In the genomic region with DNA sequence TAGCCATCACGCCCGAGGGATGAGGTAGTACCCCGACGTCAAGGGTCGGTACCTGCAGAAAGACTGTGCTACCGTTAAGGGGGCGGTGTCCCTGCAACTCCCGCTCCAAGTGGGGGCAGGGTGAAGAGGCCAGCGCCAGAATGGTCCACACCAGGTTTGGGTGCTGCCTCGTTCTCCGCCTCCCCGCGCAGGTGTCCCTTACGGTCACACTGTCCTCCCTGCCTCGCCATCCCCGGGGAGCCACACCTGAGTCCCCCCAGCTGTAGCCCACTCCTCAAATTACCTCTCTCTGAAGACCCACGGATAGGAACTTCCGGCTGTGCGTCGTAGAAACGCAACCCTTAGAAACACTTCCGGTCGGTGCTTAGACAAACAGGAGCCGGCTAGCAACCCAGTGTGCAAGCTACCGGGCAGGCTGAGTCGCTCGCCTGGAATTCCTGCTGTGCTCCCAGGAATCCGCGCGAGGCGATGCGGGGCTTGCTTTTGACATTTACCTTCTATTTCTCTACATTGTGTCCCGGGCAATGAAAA, we compare ENCODE assay signal across 8 mouse cellular contexts. TPM values are rescaled to one million over a fixed set of nuclear protein-coding genes. Genes with fewer than 3 reads are reported as not detected.
DNase-seq lines count a peak whose midpoint lies in the region; ATAC-seq and TF ChIP-seq lines count a peak whose summit lies in the region.

A gene (minus strand): TSS at position 343 of the 531 bp plus-strand sequence.

- ATAC-seq in heart, embryonic 12.5 days (ENCODE audit: insufficient number of reproducible peaks, low FRiP score), result peak; percentile 85
- peak; percentile 81 for ATAC-seq in kidney, postnatal 0 days (replicated peaks; ENCODE audit: low FRiP score, low read depth)
- peak; percentile 84 for ATAC-seq in liver, embryonic 12.5 days
- ATAC-seq in stomach, embryonic 15.5 days (ENCODE audit: insufficient read depth, low FRiP score, low read depth), result peak; percentile 86

- no peaks in the 10 kb centered on the region for H3K27me3 ChIP-seq in erythroblast, embryonic 14.5 days (ENCODE audit: control insufficient read depth)
- no peaks in the 10 kb centered on the region for H3K27me3 ChIP-seq in heart, embryonic 12.5 days (replicated peaks)
- H3K27me3 ChIP-seq in kidney, postnatal 0 days (ENCODE audit: insufficient read depth, low read length), result no peaks in the 10 kb centered on the region
- H3K27me3 ChIP-seq in liver, embryonic 12.5 days (replicated peaks), result peaks cover 6% of the 10 kb centered on the region; the same call in 1 of the 2 replicates
- no peaks in the 10 kb centered on the region for H3K27me3 ChIP-seq in stomach, embryonic 15.5 days (replicated peaks)

- peaks cover 41% of the 10 kb centered on the region for H3K36me3 ChIP-seq in erythroblast, embryonic 14.5 days (ENCODE audit: control insufficient read depth)
- H3K36me3 ChIP-seq in heart, embryonic 12.5 days, result peaks cover 36% of the 10 kb centered on the region
- H3K36me3 ChIP-seq in kidney, postnatal 0 days (ENCODE audit: insufficient read depth, low read length), result peaks cover 26% of the 10 kb centered on the region
- H3K36me3 ChIP-seq in liver, embryonic 12.5 days, result peaks cover 39% of the 10 kb centered on the region
- peaks cover 19% of the 10 kb centered on the region; the same call in 1 of the 2 replicates for H3K36me3 ChIP-seq in stomach, embryonic 15.5 days

- H3K4me2 ChIP-seq in heart, embryonic 12.5 days, result peak within 1 kb of the TSS; percentile 85
- H3K4me2 ChIP-seq in kidney, postnatal 0 days (ENCODE audit: low read length), result peak within 1 kb of the TSS; percentile 92
- H3K4me2 ChIP-seq in liver, embryonic 12.5 days, result peak within 1 kb of the TSS; percentile 88
- H3K4me2 ChIP-seq in stomach, embryonic 15.5 days, result peak within 1 kb of the TSS; percentile 83

- peak within 1 kb of the TSS; percentile 68 for H3K4me3 ChIP-seq in erythroblast, embryonic 14.5 days (replicated peaks)
- H3K4me3 ChIP-seq in heart, embryonic 12.5 days, result peak within 1 kb of the TSS; percentile 73
- peak within 1 kb of the TSS; percentile 95 for H3K4me3 ChIP-seq in kidney, postnatal 0 days (replicated peaks; ENCODE audit: low read depth, low read length)
- peak within 1 kb of the TSS; percentile 88 for H3K4me3 ChIP-seq in liver, embryonic 12.5 days
- peak within 1 kb of the TSS; percentile 82 for H3K4me3 ChIP-seq in stomach, embryonic 15.5 days (replicated peaks)

- WGBS in heart, embryonic 12.5 days, result under 1% methylated on average over 33 of the region's 33 CpGs
- WGBS in kidney, postnatal 0 days, result under 1% methylated on average over 33 of the region's 33 CpGs
- WGBS in liver, embryonic 12.5 days (ENCODE audit: insufficient replicate concordance), result under 1% methylated on average over 33 of the region's 33 CpGs
- WGBS in stomach, embryonic 15.5 days, result under 1% methylated on average over 33 of the region's 33 CpGs

- H3K27ac ChIP-seq in heart, embryonic 12.5 days (ENCODE audit: poor library complexity, severe bottlenecking), result no peak within 1 kb of the TSS
- 0 out of 2 replicates have a peak within 1 kb of the TSS, but pooled peaks have one; percentile 1 for H3K27ac ChIP-seq in kidney, postnatal 0 days
- peak within 1 kb of the TSS; percentile 76 for H3K27ac ChIP-seq in liver, embryonic 12.5 days
- 0 out of 2 replicates have a peak within 1 kb of the TSS, but pooled peaks have one; percentile 22 for H3K27ac ChIP-seq in stomach, embryonic 15.5 days

- peak; percentile 85 for DNase-seq in CD4-positive helper T cell, adult 2 months (ENCODE audit: low read depth, low spot score)
- peak; percentile 96 for DNase-seq in brain, embryonic 14.5 days (ENCODE audit: low read depth)
- peak; percentile 91 for DNase-seq in kidney, postnatal 0 days (ENCODE audit: low spot score)
- DNase-seq in natural killer cell, adult 2 months (ENCODE audit: low spot score in 2 of 2), result peak; percentile 76 to 81

- H3K9me3 ChIP-seq in erythroblast, embryonic 14.5 days (ENCODE audit: control insufficient read depth, low read length), result no peaks in the 10 kb centered on the region
- no peaks in the 10 kb centered on the region for H3K9me3 ChIP-seq in heart, embryonic 12.5 days (replicated peaks)
- no peaks in the 10 kb centered on the region for H3K9me3 ChIP-seq in kidney, postnatal 0 days (replicated peaks; ENCODE audit: low read length)
- H3K9me3 ChIP-seq in liver, embryonic 12.5 days (replicated peaks), result no peaks in the 10 kb centered on the region
- H3K9me3 ChIP-seq in stomach, embryonic 15.5 days, result no peaks in the 10 kb centered on the region

- 0 out of 2 replicates have a peak, but pooled peaks have one; percentile 2 for TF ChIP-seq CTCF in brain, embryonic 14.5 days (IDR thresholded peaks at IDR 0.05; ENCODE audit: borderline replicate concordance, extremely low read depth, insufficient read depth, insufficient read length)
- 0 out of 2 replicates have a peak, but pooled peaks have one; percentile 6 for TF ChIP-seq CTCF in kidney, postnatal 0 days (IDR thresholded peaks at IDR 0.05; ENCODE audit: low read depth)

- peaks cover 31% of the 10 kb centered on the region for H3K4me1 ChIP-seq in erythroblast, embryonic 14.5 days (ENCODE audit: control insufficient read depth)
- H3K4me1 ChIP-seq in heart, embryonic 12.5 days (replicated peaks), result peaks cover 9% of the 10 kb centered on the region
- peaks cover 5% of the 10 kb centered on the region; the same call in 1 of the 2 replicates for H3K4me1 ChIP-seq in kidney, postnatal 0 days (replicated peaks; ENCODE audit: insufficient read depth, low read length)
- peaks cover 21% of the 10 kb centered on the region for H3K4me1 ChIP-seq in liver, embryonic 12.5 days
- peaks cover 11% of the 10 kb centered on the region; the same call in 1 of the 2 replicates for H3K4me1 ChIP-seq in stomach, embryonic 15.5 days

- peak within 1 kb of the TSS; percentile 89 for H3K9ac ChIP-seq in heart, embryonic 12.5 days
- peak within 1 kb of the TSS; percentile 86 for H3K9ac ChIP-seq in kidney, postnatal 0 days (ENCODE audit: low read depth, low read length)
- H3K9ac ChIP-seq in liver, embryonic 12.5 days, result peak within 1 kb of the TSS; percentile 85
- H3K9ac ChIP-seq in stomach, embryonic 15.5 days, result peak within 1 kb of the TSS; percentile 75

- no peak for TF ChIP-seq POLR2A in brain, embryonic 14.5 days (IDR thresholded peaks at IDR 0.05; ENCODE audit: borderline replicate concordance, extremely low read depth, insufficient read depth, insufficient read length, poor library complexity, severe bottlenecking)

RNA-seq across cellular contexts. Expression of the gene that starts here (rescaled TPM):
- 60.3 and 62.8 TPM in 2 replicates for polyA plus RNA-seq in brain, embryonic 14.5 days (2012; rRNA removed)
- 1.7 and 2.1 TPM in 2 replicates for polyA plus RNA-seq in erythroblast, embryonic 14.5 days (2012)
- 44.0 and 47.2 TPM in 2 replicates for polyA plus RNA-seq in heart, embryonic 12.5 days (2016; fragmentation: Nextera tagmentation; extraction: Ambion mirVana)
- polyA plus RNA-seq in kidney, postnatal 0 days (2015; fragmentation: Nextera tagmentation; extraction: Ambion mirVana), result 46.6 and 49.3 TPM in 2 replicates
- 30.4 and 31.1 TPM in 2 replicates for polyA plus RNA-seq in liver, embryonic 12.5 days (2016; fragmentation: Nextera tagmentation; extraction: Ambion mirVana)
- 47.2 and 50.7 TPM in 2 replicates for polyA plus RNA-seq in stomach, embryonic 15.5 days (2015; fragmentation: Nextera tagmentation; extraction: Ambion mirVana)

Comparison
In these comparisons a context has a peak if more than half of its experiments do, and no peak if none do; other contexts are left out.
1. RNA of the gene that starts here (polyA plus RNA-seq): 60.3 to 62.8 TPM in brain, embryonic 14.5 days, 47.2 to 50.7 TPM in stomach, embryonic 15.5 days, 46.6 to 49.3 TPM in kidney, postnatal 0 days, 44.0 to 47.2 TPM in heart, embryonic 12.5 days and 30.4 to 31.1 TPM in liver, embryonic 12.5 days; 1.7 to 2.1 TPM in erythroblast, embryonic 14.5 days; every median in the first group is over 10 times any median in the second.
2. Peak in every context shown above with its lines, with median percentiles within 50 percentile points of each other: DNase-seq, H3K4me3 ChIP-seq, ATAC-seq, H3K4me2 ChIP-seq and H3K9ac ChIP-seq.